Mouse (Mus musculus) midbrain, postnatal 0 days (tissue): ENCODE measurements at regions not wholly inside any gene's neighbourhood (a gene's known extent, or its start where the extent isn't known, plus 50 kb on each side); places are given as distances from the start of the nearest gene placed in this dataset.

Experiments used
- ATAC-seq: fragments of 200-750 bp; cut with Nextera tagmentation; 2 replicates; pipeline ENCODE4 v1.8.0; 2017; ENCODE audit warnings: moderate number of reproducible peaks, mild to moderate bottlenecking, moderate TSS enrichment, moderate library complexity; ENCODE audit not compliant: low FRiP score
- DNase-seq: peaks from one replicate; pipeline ENCODE4 v3.0.0-alpha.2; 2015; ENCODE audit warnings: low spot score
- H3K27ac ChIP-seq: fragments of 300-500 bp; sonication (generic); 2 replicates; pipeline ENCODE4 v1.5.1; 2014; ENCODE audit warnings: low read depth, mild to moderate bottlenecking, low read length, mixed read lengths
- H3K27me3 ChIP-seq: fragments of 300-500 bp; sonication (generic); 2 replicates; pipeline ENCODE4 v1.6.1; 2014; ENCODE audit warnings: low read length, control low read depth, mixed read lengths; ENCODE audit not compliant: insufficient read depth
- H3K36me3 ChIP-seq: fragments of 300-500 bp; sonication (generic); 2 replicates; pipeline ENCODE4 v1.6.1; 2014; ENCODE audit warnings: low read length, control low read depth, mixed read lengths; ENCODE audit not compliant: insufficient read depth
- H3K4me1 ChIP-seq: fragments of 300-500 bp; sonication (generic); 2 replicates; pipeline ENCODE4 v1.6.1; 2014; ENCODE audit warnings: mild to moderate bottlenecking, control low read depth, antibody characterized with exemption, low read length, mixed read lengths; ENCODE audit not compliant: insufficient read depth
- H3K4me2 ChIP-seq: fragments of 300-500 bp; sonication (generic); 2 replicates; pipeline ENCODE4 v1.6.1; 2014; ENCODE audit warnings: low read depth, mild to moderate bottlenecking, low read length, mixed read lengths; ENCODE audit not compliant: poor library complexity, severe bottlenecking
- H3K4me3 ChIP-seq: fragments of 300-500 bp; sonication (generic); 2 replicates; pipeline ENCODE4 v1.5.1; 2014; ENCODE audit warnings: low read depth, mild to moderate bottlenecking, low read length, moderate library complexity
- H3K9ac ChIP-seq: fragments of 300-500 bp; sonication (generic); replicated peaks from 2 replicates; pipeline ENCODE4 v1.6.1; 2014; ENCODE audit warnings: mild to moderate bottlenecking, low read length, moderate library complexity, mixed read lengths; ENCODE audit not compliant: poor library complexity, severe bottlenecking
- H3K9me3 ChIP-seq: fragments of 300-500 bp; sonication (generic); 2 replicates; pipeline ENCODE4 v1.6.1; 2016; ENCODE audit warnings: low read length, control low read depth
- CTCF ChIP-seq: IDR thresholded peaks from 2 replicates; pipeline ENCODE4 v1.5.1; 2016; ENCODE audit warnings: antibody characterized with exemption, mild to moderate bottlenecking
- WGBS: fragments of 180-500 bp; shearing (Covaris S2); extraction: QIAGEN DNeasy Blood & Tissue Kit; methylation state at CpG from one replicate; pipeline ENCODE4 v1.1.7; 2014; 5-methylcytosine and 5-hydroxymethylcytosine counted together

- 10% methylated on average over 12 of the region's 12 CpGs for WGBS
- Histone ChIP-seq H3K4me2 (peak overlapping the region; percentile 80), H3K27me3 (no peaks in the 10 kb centered on the region), H3K36me3 (no peaks in the 10 kb centered on the region), H3K9ac (peak overlapping the region; percentile 83), H3K27ac (peak overlapping the region; percentile 97), H3K4me1 (0 out of 2 replicates have a peak, but pooled peaks cover 3% of the 10 kb centered on the region), H3K4me3 (peak overlapping the region; percentile 47), H3K9me3 (no peaks in the 10 kb centered on the region)
- peak; percentile 48 for DNase-seq
- no peak for TF ChIP-seq CTCF
- ATAC-seq = no peak
Observed at GRCm38 (mm10) chr16:77422385-77423363, 179.2 kb downstream of the Gm11146 start.

- H3K4me1 ChIP-seq = 0 out of 2 replicates have a peak, but pooled peaks cover 3% of the 10 kb centered on the region
- H3K4me2 ChIP-seq = peak overlapping the region; percentile 80
- under 1% methylated on average over 10 of the region's 10 CpGs for WGBS
- H3K27ac ChIP-seq = peak overlapping the region; percentile 97
- no peaks in the 10 kb centered on the region for H3K9me3 ChIP-seq
- no peaks in the 10 kb centered on the region for H3K27me3 ChIP-seq
- H3K9ac ChIP-seq = peak overlapping the region; percentile 83
- no peaks in the 10 kb centered on the region for H3K36me3 ChIP-seq
- DNase-seq (peak; percentile 91), ATAC-seq (peak; percentile 85)
- TF ChIP-seq CTCF = no peak; the same call in 1 of the 2 replicates
- H3K4me3 ChIP-seq = peak overlapping the region; percentile 47
Observed at GRCm38 (mm10) chr16:77421591-77422024, 180.3 kb downstream of the Gm11146 start.

- no peak for TF ChIP-seq CTCF
- H3K36me3 ChIP-seq = no peaks in the 10 kb centered on the region
- peak overlapping the region; percentile 80 for H3K4me2 ChIP-seq
- DNase-seq = no peak
- H3K27ac ChIP-seq = peak overlapping the region; percentile 97
- peak overlapping the region; percentile 47 for H3K4me3 ChIP-seq
- peak overlapping the region; percentile 83 for H3K9ac ChIP-seq
- H3K4me1 ChIP-seq = no peaks in the 10 kb centered on the region
- WGBS = 10% methylated on average over 6 of the region's 6 CpGs
- no peaks in the 10 kb centered on the region for H3K27me3 ChIP-seq
- ATAC-seq = no peak
- no peaks in the 10 kb centered on the region for H3K9me3 ChIP-seq
Observed at GRCm38 (mm10) chr16:77421001-77421400, 180.9 kb downstream of the Gm11146 start.

- no peak for TF ChIP-seq CTCF
- no peak for ATAC-seq
- DNase-seq = peak; percentile 64
- H3K36me3 ChIP-seq = no peaks in the 10 kb centered on the region
- H3K9ac ChIP-seq = peak overlapping the region; percentile 83
- no peaks in the 10 kb centered on the region for H3K9me3 ChIP-seq
- no peaks in the 10 kb centered on the region for H3K4me1 ChIP-seq
- peak overlapping the region; percentile 80 for H3K4me2 ChIP-seq
- peak overlapping the region; percentile 47 for H3K4me3 ChIP-seq
- H3K27ac ChIP-seq = peak overlapping the region; percentile 81
- 15% methylated on average over 8 of the region's 8 CpGs for WGBS
- H3K27me3 ChIP-seq = no peaks in the 10 kb centered on the region
Observed at GRCm38 (mm10) chr16:77420136-77420860, 181.6 kb downstream of the Gm11146 start.

- TF ChIP-seq CTCF = no peak
- Histone ChIP-seq H3K27me3 (no peaks in the 10 kb centered on the region), H3K9ac (peak overlapping the region; percentile 57), H3K9me3 (no peaks in the 10 kb centered on the region), H3K4me3 (peak overlapping the region; percentile 47), H3K36me3 (no peaks in the 10 kb centered on the region), H3K27ac (peak overlapping the region; percentile 81), H3K4me2 (peak overlapping the region; percentile 80), H3K4me1 (no peaks in the 10 kb centered on the region)
- no peak for ATAC-seq
- no peak for DNase-seq
- WGBS = 6% methylated on average over 4 of the region's 4 CpGs
Observed at GRCm38 (mm10) chr16:77419116-77419735, 182.7 kb downstream of the Gm11146 start.
